In the genomic region with DNA sequence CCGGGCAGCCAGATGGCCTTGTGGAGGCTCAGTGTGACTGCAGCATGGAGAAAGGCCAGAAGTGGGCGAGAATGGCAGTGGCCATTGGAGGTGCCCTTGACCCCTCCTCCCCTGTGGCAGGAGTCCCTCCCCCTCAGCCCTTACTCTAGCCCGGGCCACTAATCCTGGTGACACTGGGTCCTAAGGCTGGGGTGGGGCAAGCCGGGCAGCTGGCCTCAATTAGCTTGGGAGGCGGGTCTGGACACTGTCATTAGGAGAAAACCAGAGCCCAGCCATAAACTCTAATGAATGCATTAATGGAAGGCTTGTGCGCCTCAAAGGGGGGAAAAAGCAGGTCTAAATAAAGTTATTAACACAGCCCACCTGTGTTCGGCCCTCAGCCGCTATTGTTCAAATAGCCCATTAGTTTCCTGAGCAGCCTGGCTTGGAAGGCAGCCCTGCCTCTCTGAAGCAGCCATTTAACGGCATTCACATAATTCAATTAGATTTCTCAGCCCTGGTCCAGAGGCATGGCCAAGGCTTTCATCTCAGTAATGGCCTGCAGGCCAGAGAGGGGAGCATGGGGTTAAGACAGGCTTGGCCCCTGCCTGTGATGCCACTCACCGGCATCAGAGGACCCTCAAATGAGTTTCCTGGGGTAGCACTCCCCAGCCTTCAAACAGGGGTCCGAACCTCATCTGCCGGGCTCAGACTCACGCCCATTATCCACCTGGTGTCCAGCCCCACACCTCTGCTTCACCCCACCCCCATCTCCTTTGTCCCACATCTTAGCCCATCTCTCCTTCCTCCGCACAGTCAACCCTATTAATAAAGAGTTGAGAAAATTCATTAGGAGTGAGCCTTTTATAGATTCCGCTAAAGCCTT, we compare ENCODE assay signal across 10 mouse cellular contexts.
A peak's percentile ranks its signal among the peaks of the same experiment; 100 is the strongest.
DNase-seq lines count a peak whose midpoint lies in the region; ATAC-seq lines count a peak whose summit lies in the region.
"Had no signal": no experiment of that assay in that cellular context is flagged by ENCODE, and none has a peak within 500 bp of the region (broad histone marks: within the 10 kb centered on the region; RNA-seq: fewer than 3 reads in every experiment).

No protein-coding gene starts in this region.

- no peaks in the 10 kb centered on the region; the same call in 1 of the 2 replicates for H3K9me3 ChIP-seq in limb, embryonic 10.5 days (replicated peaks)
- H3K9me3 ChIP-seq in neural tube, embryonic 13.5 days = peaks cover 10% of the 10 kb centered on the region; the same call in 1 of the 2 replicates

- H3K4me3 ChIP-seq in limb, embryonic 10.5 days = peak overlapping the region; percentile 46
- H3K4me3 ChIP-seq in neural tube, embryonic 13.5 days = no peak overlapping the region

- no peak overlapping the region for H3K4me2 ChIP-seq in neural tube, embryonic 13.5 days
- H3K4me2 ChIP-seq: liver, embryonic 11.5 days had no signal

- H3K27me3 ChIP-seq in limb, embryonic 10.5 days (ENCODE audit: low read depth, poor library complexity, severe bottlenecking) = peaks cover 43% of the 10 kb centered on the region
- H3K27me3 ChIP-seq in neural tube, embryonic 13.5 days = peaks cover 37% of the 10 kb centered on the region

- peak; percentile 48; the same call in 1 of the 2 replicates for ATAC-seq in neural tube, embryonic 13.5 days (ENCODE audit: low read depth)

- H3K4me1 ChIP-seq in limb, embryonic 10.5 days = peaks cover 61% of the 10 kb centered on the region
- H3K4me1 ChIP-seq in neural tube, embryonic 13.5 days (replicated peaks) = peaks cover 26% of the 10 kb centered on the region

- H3K36me3 ChIP-seq in limb, embryonic 10.5 days = no peaks in the 10 kb centered on the region
- no peaks in the 10 kb centered on the region for H3K36me3 ChIP-seq in neural tube, embryonic 13.5 days

- H3K27ac ChIP-seq in limb, embryonic 10.5 days = peak overlapping the region; percentile 89
- no peak overlapping the region for H3K27ac ChIP-seq in neural tube, embryonic 13.5 days (replicated peaks)
- H3K27ac ChIP-seq: macrophage had no signal

- no peak overlapping the region for H3K9ac ChIP-seq in neural tube, embryonic 13.5 days

- peak; percentile 49 for DNase-seq in adrenal gland, postnatal 14 days
- DNase-seq in adrenal gland, postnatal 4 days (ENCODE audit: low spot score in 2 of 2) = no peak
- peak; percentile 65 for DNase-seq in embryo, embryonic 9.5 days (ENCODE audit: extremely low spot score)
- peak; percentile 92 for DNase-seq in limb, embryonic 10.5 days (ENCODE audit: low spot score)
- DNase-seq in frontal cortex, postnatal 10 days (ENCODE audit: low spot score in 2 of 2) = no peak
- no peak for DNase-seq in urinary bladder, postnatal 25 days (ENCODE audit: low spot score)
- DNase-seq in urinary bladder, postnatal 4 days (ENCODE audit: low spot score in 2 of 2) = no peak

- 9% methylated on average over 15 of the region's 15 CpGs for WGBS in limb, embryonic 10.5 days
- 15% methylated on average over 15 of the region's 15 CpGs for whole genome bisulfite sequencing in neural tube, embryonic 13.5 days

Comparison
In these comparisons a context has a peak if more than half of its experiments do, and no peak if none do; other contexts are left out.
1. DNase-seq: peak in adrenal gland, postnatal 14 days (single experiment), embryo, embryonic 9.5 days (single experiment) and limb, embryonic 10.5 days (single experiment); none in adrenal gland, postnatal 4 days (0 of 2), frontal cortex, postnatal 10 days (0 of 2), urinary bladder, postnatal 25 days (single experiment) and urinary bladder, postnatal 4 days (0 of 2).